Mouse (Mus musculus) E14TG2a.4 (cell line): ENCODE measurements around the gene Slc43a3.

ENCODE experiments used
- CTCF ChIP-seq: conservative IDR thresholded peaks from 2 replicates; pipeline ENCODE4 v1.5.1; 2014; ENCODE audit warnings: low read length
- NANOG ChIP-seq: IDR thresholded peaks from 2 replicates; pipeline ENCODE4 v1.6.1; 2014; ENCODE audit warnings: borderline replicate concordance, low read length, mixed read lengths

GRCm38 (mm10) chr2:84980188-84980587 lies 43.8 kb downstream of the Slc43a3 start, which contains the start of gene Prg2:
- TF ChIP-seq CTCF: no peak
- TF ChIP-seq NANOG: no peak
